Mouse (Mus musculus): ENCODE data around the gene Nrn1.

GRCm38 (mm10) chr13:36724533-36725470, 10.1 kb downstream of the Nrn1 start:
- TF ChIP-seq CTCF (IDR thresholded peaks at IDR 0.05; ENCODE audit: low read depth) (no peak), EP300 (optimal IDR thresholded peaks at IDR 0.05) (no peak)
